Mouse (Mus musculus) olfactory bulb, adult 2 months (tissue): ENCODE data around the gene Ccdc158. TPM values are rescaled to one million over a fixed set of nuclear protein-coding genes. Genes with fewer than 3 reads are reported as not detected.

ENCODE experiments used
- H3K27ac ChIP-seq: fragments of 200-500 bp; 2 replicates; pipeline ENCODE4 v1.5.1; 2012; ENCODE audit warnings: low read depth, low read length; ENCODE audit not compliant: insufficient read depth
- H3K4me1 ChIP-seq: fragments of 200-500 bp; 2 replicates; pipeline ENCODE4 v1.6.1; 2012; ENCODE audit warnings: low read length; ENCODE audit not compliant: control insufficient read depth, insufficient read depth
- H3K4me3 ChIP-seq: fragments of 200-500 bp; 2 replicates; pipeline ENCODE4 v1.5.1; 2012; ENCODE audit warnings: mild to moderate bottlenecking, low read depth, low read length, moderate library complexity; ENCODE audit not compliant: insufficient read depth
- CTCF ChIP-seq: fragments of 200-500 bp; IDR thresholded peaks from 2 replicates; pipeline ENCODE4 v1.5.1; 2012; ENCODE audit warnings: low read depth, mild to moderate bottlenecking, low read length, moderate library complexity; ENCODE audit not compliant: insufficient read depth
- POLR2A ChIP-seq: fragments of 200-500 bp; IDR thresholded peaks from 2 replicates; pipeline ENCODE4 v1.6.1; 2012; ENCODE audit warnings: mild to moderate bottlenecking, low read depth, low read length, moderate library complexity; ENCODE audit not compliant: insufficient read depth
- WGBS: fragments of 180-500 bp; shearing (Covaris S2); methylation state at CpG from one replicate; pipeline ENCODE4 v1.1.7; 2018; 5-methylcytosine and 5-hydroxymethylcytosine counted together
- polyA plus RNA-seq: library from polyadenylated mRNA; stranded (reverse); fragments of >200 nt; gene quantifications from 2 replicates; pipeline ENCODE4 v1.2.4, GENCODE M21; 2012; ENCODE audit warnings: low replicate concordance; ENCODE audit not compliant: missing spikeins, insufficient read depth, insufficient read length

Ccdc158 gene
- polyA plus RNA-seq, 1 experiment = not detected

GRCm38 (mm10) chr5:92579559-92579958 lies 95.5 kb downstream of the Ccdc158 start:
- 85% methylated on average over 14 of the region's 14 CpGs for WGBS
- no peak overlapping the region for H3K4me3 ChIP-seq
- TF ChIP-seq CTCF (no peak), POLR2A (no peak)
- H3K4me1 ChIP-seq = no peaks in the 10 kb centered on the region
- H3K27ac ChIP-seq = no peak overlapping the region

GRCm38 (mm10) chr5:92571232-92571631 lies 103.8 kb downstream of the Ccdc158 start:
- 93% methylated on average over 4 of the region's 4 CpGs for WGBS

DNA sequence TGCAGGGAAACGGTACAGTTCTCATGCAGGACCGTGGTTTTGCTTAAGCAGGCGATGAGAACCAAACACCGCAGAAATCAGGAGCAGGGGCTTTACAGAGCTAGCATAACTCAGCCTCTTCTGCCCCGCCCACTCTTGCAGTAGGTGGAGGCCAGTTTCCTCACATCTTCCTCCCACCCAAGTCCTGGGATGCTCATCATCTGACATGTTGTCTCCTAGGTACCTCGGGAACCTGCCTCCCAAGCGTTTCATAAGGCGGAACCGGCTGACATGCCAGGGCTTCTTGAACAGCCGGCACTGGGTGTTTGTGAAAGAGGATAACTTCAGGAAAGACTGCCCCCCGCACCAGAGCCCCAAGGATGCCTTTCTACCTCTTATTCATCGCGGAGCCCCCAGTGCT lies 113.1 kb downstream of the Ccdc158 start:
- WGBS = 84% methylated on average over 13 of the region's 13 CpGs
- H3K4me1 ChIP-seq = no peaks in the 10 kb centered on the region
- no peak overlapping the region for H3K4me3 ChIP-seq
- TF ChIP-seq CTCF (no peak), POLR2A (no peak)
- H3K27ac ChIP-seq = no peak overlapping the region

More at GRCm38 (mm10) chr5:92571232-92571631, 103.8 kb downstream of the Ccdc158 start:
- Histone ChIP-seq H3K4me1 (no peaks in the 10 kb centered on the region), H3K4me3 (no peak overlapping the region), H3K27ac (no peak overlapping the region)
- TF ChIP-seq CTCF (no peak), POLR2A (no peak)

GRCm38 (mm10) chr5:92560201-92560600 lies 114.9 kb downstream of the Ccdc158 start:
- 74% methylated on average over 2 of the region's 2 CpGs for WGBS
- H3K4me3 ChIP-seq = no peak overlapping the region
- TF ChIP-seq CTCF = no peak
- TF ChIP-seq POLR2A = no peak

More at GRCm38 (mm10) chr5:92560201-92560600, 114.9 kb downstream of the Ccdc158 start:
- Histone ChIP-seq H3K4me1 (no peaks in the 10 kb centered on the region), H3K27ac (no peak overlapping the region)

Other genes with a start within 250 kb of the Ccdc158 start
- not detected in 2 replicates for gene Nup54, start 240.1 kb downstream of the Ccdc158 start, polyA plus RNA-seq
- 78.7 and 130 TPM in 2 replicates for gene Scarb2, start 168.4 kb downstream of the Ccdc158 start, polyA plus RNA-seq
- not detected in 2 replicates for gene Fam47e, start 120.2 kb downstream of the Ccdc158 start, polyA plus RNA-seq
- not detected in 2 replicates for gene Stbd1, start 72.2 kb downstream of the Ccdc158 start, polyA plus RNA-seq
- not detected in 2 replicates for gene Shroom3, start 8.2 kb upstream of the Ccdc158 start, polyA plus RNA-seq